Mouse (Mus musculus): ENCODE results near the gene Smbd1. TPM values are rescaled to one million over a fixed set of nuclear protein-coding genes. Genes with fewer than 3 reads are reported as not detected.

The Smbd1 gene
- polyA plus RNA-seq, 1 experiment from 2014 or later = not detected

- Histone ChIP-seq H3K27ac (no peak overlapping the region), H3K4me3 (no peak overlapping the region), H3K27me3 (ENCODE audit: insufficient read depth, poor library complexity, severe bottlenecking) (no peaks in the 10 kb centered on the region), H3K36me3 (no peaks in the 10 kb centered on the region), H3K4me1 (replicated peaks) (peaks cover 11% of the 10 kb centered on the region), H3K9me3 (0 out of 2 replicates have a peak, but pooled peaks cover 4% of the 10 kb centered on the region)
- no peak for DNase-seq (ENCODE audit: low spot score)
- 75% methylated on average over 6 of the region's 6 CpGs for WGBS
Measured at GRCm38 (mm10) chr16:32764961-32765360, 45.3 kb downstream of the Smbd1 start.

GRCm38 (mm10) chr16:32764550-32764949, 45.7 kb downstream of the Smbd1 start:
- no peak overlapping the region for H3K27ac ChIP-seq
- no peaks in the 10 kb centered on the region for H3K27me3 ChIP-seq (ENCODE audit: insufficient read depth, poor library complexity, severe bottlenecking)
- peaks cover 11% of the 10 kb centered on the region for H3K4me1 ChIP-seq (replicated peaks)
- H3K9me3 ChIP-seq = 0 out of 2 replicates have a peak, but pooled peaks cover 4% of the 10 kb centered on the region
- no peak for DNase-seq (ENCODE audit: low spot score)
- WGBS = 87% methylated on average over 2 of the region's 2 CpGs
- no peak overlapping the region for H3K4me3 ChIP-seq
- no peaks in the 10 kb centered on the region for H3K36me3 ChIP-seq

Other genes starting within 250 kb of the Smbd1 start
- 42.5 and 69.9 TPM in 2 replicates for gene Tfrc, start 201.6 kb downstream of the Smbd1 start, polyA plus RNA-seq (2016; fragmentation: Nextera tagmentation; extraction: Ambion mirVana)
- gene Tnk2, start 166.6 kb downstream of the Smbd1 start, polyA plus RNA-seq (2016; fragmentation: Nextera tagmentation; extraction: Ambion mirVana) = 7.8 and 8.4 TPM in 2 replicates
- 0.56 and 0.63 TPM in 2 replicates for gene Muc4, start 74.6 kb downstream of the Smbd1 start, polyA plus RNA-seq (2016; fragmentation: Nextera tagmentation; extraction: Ambion mirVana)
- gene Muc20, start 13.0 kb downstream of the Smbd1 start, polyA plus RNA-seq (2016; fragmentation: Nextera tagmentation; extraction: Ambion mirVana) = 0.09 TPM in 1 of 2 replicates, not detected in the other
- gene Fyttd1, start 67.0 kb upstream of the Smbd1 start, polyA plus RNA-seq (2016; fragmentation: Nextera tagmentation; extraction: Ambion mirVana) = 78.1 and 97.4 TPM in 2 replicates
- 21.7 and 22.6 TPM in 2 replicates for gene Rubcn, start 67.3 kb upstream of the Smbd1 start, polyA plus RNA-seq (2016; fragmentation: Nextera tagmentation; extraction: Ambion mirVana)
- gene Lrch3, start 103.6 kb upstream of the Smbd1 start, polyA plus RNA-seq (2016; fragmentation: Nextera tagmentation; extraction: Ambion mirVana) = 30.3 and 33.7 TPM in 2 replicates
- gene Iqcg, start 245.7 kb upstream of the Smbd1 start, polyA plus RNA-seq (2016; fragmentation: Nextera tagmentation; extraction: Ambion mirVana) = 5.0 and 5.6 TPM in 2 replicates
- 860 and 944 TPM in 2 replicates for gene Rpl35a, start 246.0 kb upstream of the Smbd1 start, polyA plus RNA-seq (2016; fragmentation: Nextera tagmentation; extraction: Ambion mirVana)